Mouse (Mus musculus): ENCODE results near the gene Aatf. TPM values are rescaled to one million over a fixed set of nuclear protein-coding genes. Genes with fewer than 3 reads are reported as not detected.

Aatf gene
- polyA plus RNA-seq, 1 experiment from 2014 or later = 54.8 TPM

DNA sequence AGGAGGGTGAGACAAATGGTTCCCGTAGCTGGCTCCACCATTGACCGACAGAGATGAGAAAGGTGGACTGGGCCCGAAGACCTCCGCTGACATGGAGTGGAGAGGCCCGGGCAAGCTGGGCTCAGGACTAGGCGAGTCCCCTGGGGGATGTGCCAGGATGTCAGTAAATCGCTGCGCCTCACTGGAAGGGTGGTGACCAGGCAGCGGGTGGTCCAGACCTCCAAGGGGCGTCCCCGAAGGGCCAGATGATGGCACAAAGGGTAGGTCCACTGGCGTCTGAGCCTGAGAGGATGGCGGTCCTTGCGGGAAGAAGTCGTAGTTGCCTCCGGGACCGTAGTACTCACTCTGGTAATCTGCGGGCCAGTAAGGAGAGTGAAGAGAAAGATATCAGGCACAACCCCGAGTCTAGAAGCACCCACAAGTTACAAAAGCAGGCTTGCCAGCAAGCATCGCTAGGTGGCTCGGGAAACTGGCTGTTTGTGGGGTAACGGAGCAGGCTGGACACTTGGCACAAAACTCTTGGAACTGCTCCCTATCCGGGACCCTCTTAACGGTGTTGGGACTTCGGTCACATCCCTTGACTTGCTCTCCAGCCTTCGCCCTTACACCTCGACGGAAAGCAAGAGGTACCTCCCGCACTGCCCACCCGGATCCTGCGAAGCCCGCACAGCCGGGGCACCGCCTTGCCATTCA is 6.4 kb upstream of the Aatf start:
- ATAC-seq (replicated peaks) = no peak
- H3K4me1 ChIP-seq = peaks cover 21% of the 10 kb centered on the region
- 0 out of 2 replicates have a peak overlapping the region, but pooled peaks have one; percentile 5 for H3K4me2 ChIP-seq (replicated peaks)
- H3K9ac ChIP-seq (replicated peaks) = no peak overlapping the region
- H3K9me3 ChIP-seq = no peaks in the 10 kb centered on the region
- 1% methylated on average over 34 of the region's 34 CpGs for WGBS
- 0 out of 2 replicates have a peak overlapping the region, but pooled peaks have one; percentile 6 for H3K4me3 ChIP-seq
- H3K27me3 ChIP-seq = peaks cover 94% of the 10 kb centered on the region
- no peak overlapping the region for H3K27ac ChIP-seq (replicated peaks)
- H3K36me3 ChIP-seq = no peaks in the 10 kb centered on the region

DNA sequence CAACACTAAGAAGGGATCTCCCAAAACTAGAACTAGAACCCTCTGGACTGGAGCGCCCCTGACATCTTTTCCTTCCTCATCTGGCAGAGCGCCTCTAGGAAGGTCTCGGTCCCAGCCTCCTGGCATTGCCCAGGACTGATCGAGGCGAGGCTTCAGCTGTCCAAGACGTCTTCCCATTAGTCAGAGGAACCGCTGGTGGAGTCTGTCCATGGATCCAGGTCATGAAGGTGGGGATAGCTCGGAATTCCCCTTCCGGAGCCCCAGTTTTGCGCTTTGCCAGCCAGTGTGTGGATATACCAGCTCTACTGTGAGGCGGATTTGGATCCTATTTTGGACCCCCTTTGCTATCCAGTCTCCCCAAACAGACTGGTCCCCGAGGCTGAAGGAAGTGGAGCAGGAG is 5.7 kb upstream of the Aatf start:
- H3K36me3 ChIP-seq = no peaks in the 10 kb centered on the region
- ATAC-seq (replicated peaks) = no peak
- H3K27me3 ChIP-seq = peaks cover 93% of the 10 kb centered on the region
- H3K27ac ChIP-seq (replicated peaks) = no peak overlapping the region
- no peaks in the 10 kb centered on the region for H3K9me3 ChIP-seq
- no peak overlapping the region for H3K4me2 ChIP-seq (replicated peaks)
- WGBS = 5% methylated on average over 12 of the region's 12 CpGs
- H3K4me3 ChIP-seq = no peak overlapping the region
- H3K9ac ChIP-seq (replicated peaks) = no peak overlapping the region
- H3K4me1 ChIP-seq = peaks cover 15% of the 10 kb centered on the region

DNA sequence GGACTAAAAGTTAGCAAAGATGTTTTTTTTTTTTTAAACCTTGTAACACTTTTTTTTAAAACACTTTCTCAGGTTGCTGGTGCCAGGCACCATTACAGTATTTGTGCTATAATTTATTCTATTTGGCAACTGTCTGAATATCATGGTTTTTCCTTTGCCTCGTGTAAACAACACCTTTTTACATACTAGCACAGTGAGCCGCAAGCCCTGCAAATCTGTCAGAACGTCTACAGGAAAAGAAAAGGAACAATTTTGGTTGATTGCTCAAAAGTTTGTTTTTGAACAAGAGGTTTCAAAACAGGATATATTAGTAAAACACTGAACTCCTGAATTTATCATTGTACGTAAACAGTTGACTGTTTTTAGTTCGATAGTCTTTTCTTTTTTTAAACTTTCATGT is 4.9 kb upstream of the Aatf start:
- WGBS = 21% methylated on average over 5 of the region's 5 CpGs
- no peak overlapping the region for H3K27ac ChIP-seq (replicated peaks)

DNA sequence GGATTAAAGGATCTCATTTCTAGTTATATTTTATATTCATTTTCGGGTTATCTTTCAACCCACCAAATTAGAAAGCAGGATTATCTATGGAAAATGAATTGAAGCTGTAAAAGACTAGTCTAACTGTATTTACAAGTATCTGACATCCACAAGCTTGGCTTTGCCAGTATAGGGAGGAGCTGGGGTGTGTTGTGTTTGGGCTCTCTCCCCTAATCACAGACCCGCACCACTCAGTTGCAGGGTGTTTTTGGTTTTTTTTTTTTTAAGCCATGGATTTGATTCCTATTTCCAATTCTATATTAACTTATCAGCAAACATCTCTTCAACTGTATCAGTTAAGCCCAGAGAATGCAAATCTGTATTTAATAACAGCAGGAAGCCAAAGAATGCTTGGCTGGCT is 4.1 kb upstream of the Aatf start:
- peaks cover 17% of the 10 kb centered on the region for H3K4me1 ChIP-seq
- H3K27ac ChIP-seq (replicated peaks) = no peak overlapping the region
- ATAC-seq (replicated peaks) = no peak
- no peak overlapping the region for H3K9ac ChIP-seq (replicated peaks)
- H3K9me3 ChIP-seq = no peaks in the 10 kb centered on the region
- peaks cover 77% of the 10 kb centered on the region for H3K27me3 ChIP-seq
- 8% methylated on average over 2 of the region's 2 CpGs for WGBS
- no peak overlapping the region for H3K4me3 ChIP-seq
- no peak overlapping the region for H3K4me2 ChIP-seq (replicated peaks)
- H3K36me3 ChIP-seq = no peaks in the 10 kb centered on the region

More for the DNA sequence above, 4.9 kb upstream of the Aatf start:
- Histone ChIP-seq H3K27me3 (peaks cover 86% of the 10 kb centered on the region), H3K4me3 (no peak overlapping the region), H3K4me2 (replicated peaks) (no peak overlapping the region), H3K36me3 (no peaks in the 10 kb centered on the region), H3K9me3 (no peaks in the 10 kb centered on the region), H3K4me1 (peaks cover 16% of the 10 kb centered on the region), H3K9ac (replicated peaks) (no peak overlapping the region)
- ATAC-seq (replicated peaks) = no peak

DNA sequence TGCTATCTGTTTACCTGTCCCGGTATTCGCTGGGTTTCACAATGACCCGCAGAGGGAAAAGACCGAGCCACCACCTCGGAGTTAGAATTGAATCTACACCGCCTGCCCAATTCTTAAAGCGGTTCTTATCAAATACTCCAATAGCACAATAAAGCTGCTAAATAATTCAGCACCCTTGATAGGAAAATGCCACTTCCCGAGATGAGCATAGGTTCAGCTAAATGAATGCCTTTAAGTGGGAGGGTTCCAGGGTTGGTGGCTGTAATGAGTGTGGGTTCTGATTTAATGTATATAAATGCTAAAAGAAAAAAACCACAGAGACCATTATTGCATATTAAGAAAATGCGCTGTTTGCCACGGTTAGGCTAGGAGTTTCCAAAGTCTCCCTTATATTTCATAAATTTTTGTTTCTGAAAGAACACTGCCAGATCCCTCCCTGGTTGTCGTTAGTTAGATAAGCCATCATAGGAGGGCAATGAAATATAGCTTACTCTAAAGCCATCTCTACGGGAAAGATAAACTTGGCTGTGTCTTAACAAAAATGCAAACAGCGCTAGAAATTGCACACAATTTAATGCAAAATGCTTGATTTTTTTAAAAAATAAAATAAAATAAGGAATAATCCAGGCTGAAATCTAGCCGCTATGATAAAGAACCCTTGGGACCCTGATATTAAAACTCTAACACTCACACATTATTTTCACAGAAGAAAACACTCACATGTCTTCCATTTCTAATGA is 3.3 kb upstream of the Aatf start:
- Histone ChIP-seq H3K27ac (replicated peaks) (no peak overlapping the region), H3K4me1 (peaks cover 22% of the 10 kb centered on the region), H3K4me2 (replicated peaks) (no peak overlapping the region), H3K9me3 (no peaks in the 10 kb centered on the region), H3K27me3 (peaks cover 70% of the 10 kb centered on the region), H3K36me3 (0 out of 2 replicates have a peak, but pooled peaks cover 3% of the 10 kb centered on the region), H3K4me3 (no peak overlapping the region), H3K9ac (replicated peaks) (no peak overlapping the region)
- 7% methylated on average over 14 of the region's 14 CpGs for WGBS
- ATAC-seq (replicated peaks) = no peak

DNA sequence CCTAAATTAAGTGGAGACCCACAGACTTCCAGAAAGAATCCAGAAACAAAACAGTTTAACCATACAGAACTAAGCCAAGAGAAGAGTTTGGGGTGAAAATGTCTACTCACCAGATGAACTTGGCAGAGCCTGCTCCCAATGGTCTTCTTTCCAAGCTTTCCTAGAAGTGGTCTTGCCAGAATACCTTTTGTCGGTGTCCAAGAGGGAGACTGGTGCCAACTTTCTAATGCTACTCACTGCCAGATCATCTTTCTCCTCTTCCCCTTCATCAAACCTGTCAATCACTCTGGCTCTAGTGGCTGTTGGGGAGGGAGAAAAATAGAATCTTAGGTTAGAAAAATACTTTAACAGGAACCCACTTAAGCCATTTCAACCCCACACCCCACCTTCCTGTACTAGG is 1.3 kb downstream of the Aatf start:
- no peaks in the 10 kb centered on the region for H3K9me3 ChIP-seq
- H3K4me1 ChIP-seq = peaks cover 16% of the 10 kb centered on the region
- no peak for ATAC-seq (replicated peaks)
- peaks cover 29% of the 10 kb centered on the region for H3K27me3 ChIP-seq
- H3K36me3 ChIP-seq = peaks cover 22% of the 10 kb centered on the region
- no peak overlapping the region for H3K9ac ChIP-seq (replicated peaks)
- peak overlapping the region; percentile 91; the same call in 1 of the 2 replicates for H3K4me2 ChIP-seq (replicated peaks)
- no peak overlapping the region for H3K27ac ChIP-seq (replicated peaks)
- WGBS = 63% methylated on average over 1 of the region's 1 CpGs
- 0 out of 2 replicates have a peak overlapping the region, but pooled peaks have one; percentile 73 for H3K4me3 ChIP-seq

DNA sequence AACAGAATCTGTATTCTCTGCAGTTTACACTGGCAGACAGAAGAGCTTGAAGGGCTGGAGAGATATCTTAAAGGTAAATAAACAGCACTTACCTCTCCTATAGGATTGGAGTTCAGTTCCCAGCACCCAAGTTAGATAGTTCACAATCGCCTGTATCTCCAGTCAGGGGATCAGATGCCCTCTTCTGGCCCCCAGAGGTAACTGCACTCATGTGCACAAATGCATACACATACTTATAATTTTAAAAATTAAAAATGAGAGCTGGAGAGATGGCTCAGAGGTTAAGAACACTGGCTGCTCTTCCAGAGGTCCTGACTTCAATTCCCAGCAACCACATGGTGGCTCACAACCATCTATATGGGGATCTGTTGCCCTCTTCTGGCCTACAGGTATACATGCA is 9.0 kb downstream of the Aatf start:
- Histone ChIP-seq H3K27me3 (no peaks in the 10 kb centered on the region), H3K4me3 (no peak overlapping the region), H3K9me3 (no peaks in the 10 kb centered on the region), H3K27ac (replicated peaks) (no peak overlapping the region), H3K9ac (replicated peaks) (no peak overlapping the region), H3K4me2 (replicated peaks) (no peak overlapping the region), H3K4me1 (no peaks in the 10 kb centered on the region), H3K36me3 (peaks cover 22% of the 10 kb centered on the region)
- ATAC-seq (replicated peaks) = no peak
- 100% methylated on average over 1 of the region's 1 CpGs for WGBS

DNA sequence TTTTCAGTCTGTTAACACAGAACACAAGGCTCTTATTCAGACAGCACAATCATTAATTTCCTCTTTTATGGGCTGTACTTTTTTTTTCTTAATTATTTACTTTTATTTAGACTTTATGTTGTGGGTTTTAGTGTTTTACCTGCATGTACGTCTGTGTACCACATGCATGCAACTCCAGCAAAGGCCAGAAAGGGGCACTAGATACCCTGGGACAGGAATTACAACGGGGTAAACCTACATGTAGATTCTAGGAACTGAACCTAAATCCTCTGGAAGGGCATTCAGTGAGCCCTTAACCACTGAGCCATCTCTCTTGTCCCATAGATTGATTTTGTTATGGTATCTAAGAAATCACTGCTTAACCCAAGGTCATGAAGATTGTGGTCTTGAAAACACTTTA is 15.4 kb downstream of the Aatf start:
- no peaks in the 10 kb centered on the region for H3K27me3 ChIP-seq
- H3K27ac ChIP-seq (replicated peaks) = no peak overlapping the region
- no peak overlapping the region for H3K9ac ChIP-seq (replicated peaks)
- ATAC-seq (replicated peaks) = no peak
- H3K36me3 ChIP-seq = peaks cover 7% of the 10 kb centered on the region; the same call in 1 of the 2 replicates
- no peak overlapping the region for H3K4me3 ChIP-seq
- H3K9me3 ChIP-seq = no peaks in the 10 kb centered on the region
- 63% methylated on average over 2 of the region's 2 CpGs for WGBS
- H3K4me1 ChIP-seq = peaks cover 18% of the 10 kb centered on the region
- H3K4me2 ChIP-seq (replicated peaks) = no peak overlapping the region

DNA sequence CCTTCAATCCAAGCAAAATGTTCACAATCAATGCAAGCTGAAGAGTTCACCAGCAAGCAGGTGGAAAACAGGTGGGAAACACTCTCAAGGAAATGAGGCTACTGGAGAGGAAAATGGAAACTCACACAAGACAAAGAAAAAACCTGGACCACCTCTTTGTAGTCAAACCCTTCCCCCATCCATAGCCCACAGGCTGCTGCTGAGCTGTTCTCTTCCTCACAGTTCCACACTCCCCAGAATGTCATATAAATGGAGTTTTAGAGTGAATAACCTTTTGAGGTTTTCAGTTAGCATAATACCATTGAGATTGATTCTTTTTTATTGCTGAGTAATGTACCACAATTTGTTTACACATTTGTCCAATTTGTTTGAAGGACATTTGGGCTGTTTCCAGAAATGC is 16.4 kb downstream of the Aatf start:
- Histone ChIP-seq H3K4me3 (no peak overlapping the region), H3K4me2 (replicated peaks) (no peak overlapping the region), H3K36me3 (peaks cover 5% of the 10 kb centered on the region; the same call in 1 of the 2 replicates), H3K9me3 (no peaks in the 10 kb centered on the region), H3K9ac (replicated peaks) (no peak overlapping the region), H3K27ac (replicated peaks) (no peak overlapping the region), H3K27me3 (no peaks in the 10 kb centered on the region), H3K4me1 (peaks cover 18% of the 10 kb centered on the region)
- ATAC-seq (replicated peaks) = no peak

DNA sequence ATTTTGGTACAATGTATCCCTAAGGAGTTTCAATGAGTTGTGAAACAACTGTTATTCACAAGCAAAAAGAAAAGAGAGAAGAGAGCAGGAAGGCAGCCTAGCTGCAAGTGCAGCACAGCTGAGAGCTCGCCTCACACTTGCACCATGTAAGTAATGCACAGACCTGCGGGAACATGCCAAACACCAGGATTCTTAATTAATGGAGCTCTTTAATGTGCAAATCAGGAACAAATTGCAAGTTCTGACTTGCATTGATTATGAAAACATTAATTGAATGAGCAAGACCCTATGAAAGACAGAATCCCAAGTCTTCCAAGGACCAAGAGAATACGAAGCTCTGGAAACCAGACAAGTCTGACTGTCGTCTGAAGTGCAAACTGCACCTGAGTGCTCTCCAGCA is 17.5 kb downstream of the Aatf start:
- Histone ChIP-seq H3K4me2 (replicated peaks) (no peak overlapping the region), H3K27ac (replicated peaks) (no peak overlapping the region)
- 15% methylated on average over 4 of the region's 4 CpGs for WGBS

DNA sequence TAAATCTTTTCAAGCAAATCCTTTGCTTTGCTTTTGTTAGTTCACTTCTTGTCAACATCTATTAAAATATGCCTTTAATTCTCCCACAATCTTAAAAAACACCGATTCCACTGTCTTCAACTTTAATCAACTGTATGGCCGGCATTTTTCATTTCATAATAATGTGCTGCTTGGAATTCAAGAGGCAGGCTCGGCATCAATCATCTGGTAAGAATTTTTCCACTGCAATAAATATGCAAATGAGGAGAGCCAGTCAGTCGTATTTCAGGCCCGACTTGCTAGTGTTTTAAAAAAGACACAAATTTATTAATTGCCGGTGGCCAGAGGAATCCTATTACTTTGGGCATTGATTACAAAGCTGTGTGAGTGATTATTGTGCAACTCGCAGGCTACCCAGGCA is 31.7 kb downstream of the Aatf start:
- Histone ChIP-seq H3K4me2 (replicated peaks) (no peak overlapping the region), H3K27me3 (no peaks in the 10 kb centered on the region), H3K27ac (replicated peaks) (no peak overlapping the region), H3K36me3 (no peaks in the 10 kb centered on the region), H3K4me3 (no peak overlapping the region), H3K4me1 (peaks cover 19% of the 10 kb centered on the region), H3K9me3 (no peaks in the 10 kb centered on the region), H3K9ac (replicated peaks) (no peak overlapping the region)
- WGBS = 8% methylated on average over 7 of the region's 7 CpGs
- ATAC-seq (replicated peaks) = no peak

More for the DNA sequence above, 17.5 kb downstream of the Aatf start:
- Histone ChIP-seq H3K9me3 (no peaks in the 10 kb centered on the region), H3K27me3 (no peaks in the 10 kb centered on the region), H3K36me3 (peaks cover 15% of the 10 kb centered on the region), H3K4me3 (no peak overlapping the region), H3K4me1 (peaks cover 18% of the 10 kb centered on the region), H3K9ac (replicated peaks) (no peak overlapping the region)
- ATAC-seq (replicated peaks) = no peak

DNA sequence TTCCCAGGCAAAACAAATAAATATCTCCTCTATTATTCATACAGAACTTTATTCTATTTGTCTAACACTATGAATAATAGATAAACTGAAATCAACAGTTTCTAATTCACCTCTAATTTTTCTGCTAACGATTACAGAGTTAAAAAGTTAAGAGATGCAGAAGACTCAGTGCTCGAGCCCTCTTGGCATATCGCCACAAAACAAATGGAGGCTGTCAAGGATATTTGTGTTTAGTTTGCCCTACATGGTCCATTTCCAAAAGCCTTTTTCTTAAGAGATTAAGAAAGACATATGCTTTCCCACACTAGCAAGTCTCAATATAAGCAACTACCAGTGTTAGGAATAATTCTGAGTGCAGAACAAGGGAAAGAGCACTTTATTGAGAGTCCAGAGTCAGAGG is 32.9 kb downstream of the Aatf start:
- 32% methylated on average over 3 of the region's 3 CpGs for WGBS

More for the DNA sequence above, 32.9 kb downstream of the Aatf start:
- ATAC-seq (replicated peaks) = no peak
- Histone ChIP-seq H3K4me1 (peaks cover 19% of the 10 kb centered on the region), H3K36me3 (no peaks in the 10 kb centered on the region), H3K9ac (replicated peaks) (no peak overlapping the region), H3K4me3 (no peak overlapping the region), H3K4me2 (replicated peaks) (no peak overlapping the region), H3K9me3 (no peaks in the 10 kb centered on the region), H3K27ac (replicated peaks) (no peak overlapping the region), H3K27me3 (no peaks in the 10 kb centered on the region)

Measured in forebrain, embryonic 15.5 days (tissue).